Mouse (Mus musculus) urinary bladder, postnatal 36 days (tissue): ENCODE data around the gene Fam19a5.

Experiments used
- DNase-seq, 2 experiments: peaks; one replicate each; pipeline ENCODE4 v3.0.0; 2022; ENCODE audit warnings: low spot score in 2 of 2, mixed read lengths in 1 of 2

Gene Fam19a5

DNA sequence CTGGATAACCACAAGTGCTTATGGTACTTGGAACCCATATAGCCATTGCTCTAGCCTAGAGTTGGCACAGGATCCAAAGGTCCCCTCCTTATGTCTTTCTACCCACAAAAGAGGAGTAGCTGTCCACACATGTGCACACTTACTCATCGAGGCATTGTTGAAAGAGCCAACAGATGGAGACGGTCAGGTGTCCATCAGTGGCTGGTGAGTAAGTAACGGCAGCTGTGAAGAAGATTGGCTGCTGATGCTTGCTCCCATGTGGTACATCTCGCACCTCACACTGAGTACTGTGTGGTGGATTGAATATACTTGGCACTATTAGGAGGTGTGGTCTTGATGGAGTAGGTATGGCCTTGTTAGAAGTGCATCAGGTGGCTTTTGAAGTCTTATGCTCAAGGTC lies 192.2 kb downstream of the Fam19a5 start:
- no peak for DNase-seq

DNA sequence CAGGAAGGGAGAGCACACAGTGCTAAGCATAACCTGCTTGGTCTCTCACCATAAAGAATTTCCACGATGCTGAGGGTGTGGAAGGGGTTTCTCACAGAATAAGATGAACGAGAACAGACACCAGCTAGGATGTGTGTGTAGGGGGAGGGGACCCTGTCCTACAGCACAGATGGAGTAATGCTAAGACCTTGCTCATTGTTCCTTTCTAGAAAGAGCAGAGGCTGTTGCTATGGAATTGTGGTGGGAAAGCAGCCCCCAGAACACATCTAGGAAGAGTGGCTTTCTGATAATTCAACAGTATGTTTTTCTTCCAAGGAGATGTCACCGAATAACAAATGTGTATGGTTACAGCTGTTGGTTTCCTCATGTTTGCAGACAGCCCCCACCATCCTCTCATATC lies 211.4 kb downstream of the Fam19a5 start:
- no peak for DNase-seq

DNA sequence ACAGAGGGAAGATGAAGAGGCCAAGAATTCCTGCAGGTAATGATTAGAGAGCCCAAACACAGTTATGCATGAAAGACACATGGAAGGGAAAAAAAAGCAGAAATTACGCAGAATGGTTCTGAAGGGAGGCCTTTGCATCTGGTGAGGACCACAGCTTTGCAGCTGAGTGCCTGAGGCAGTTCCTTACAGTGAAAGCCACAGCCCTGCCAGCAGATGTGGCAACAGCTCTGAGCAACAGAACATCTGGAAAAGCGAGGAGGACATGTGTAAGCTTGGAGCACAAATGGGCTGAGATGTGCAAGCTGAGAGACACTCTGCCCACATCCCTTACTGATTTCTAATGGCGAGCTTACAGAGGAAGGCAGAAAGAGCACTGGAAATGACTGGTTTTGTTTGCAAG lies 221.8 kb downstream of the Fam19a5 start:
- no peak for DNase-seq

DNA sequence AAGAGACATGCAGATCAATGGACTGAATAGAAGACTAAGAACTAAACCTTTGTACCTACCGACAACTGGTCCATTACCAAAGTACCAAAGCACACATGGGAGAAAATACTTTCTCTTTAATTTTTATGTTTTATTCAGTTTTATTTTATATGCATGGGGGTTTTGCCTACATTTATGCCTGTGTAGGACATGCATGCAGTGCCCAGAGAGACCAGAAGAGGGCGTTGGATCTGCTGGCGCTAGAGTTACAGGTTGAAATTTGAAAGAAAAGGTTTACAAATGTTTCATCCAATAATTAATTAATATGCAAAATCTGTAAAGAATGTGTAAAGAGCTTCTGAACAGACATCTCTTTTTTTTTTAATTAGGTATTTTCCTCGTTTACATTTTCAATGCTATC lies 229.9 kb downstream of the Fam19a5 start:
- DNase-seq, result no peak

DNA sequence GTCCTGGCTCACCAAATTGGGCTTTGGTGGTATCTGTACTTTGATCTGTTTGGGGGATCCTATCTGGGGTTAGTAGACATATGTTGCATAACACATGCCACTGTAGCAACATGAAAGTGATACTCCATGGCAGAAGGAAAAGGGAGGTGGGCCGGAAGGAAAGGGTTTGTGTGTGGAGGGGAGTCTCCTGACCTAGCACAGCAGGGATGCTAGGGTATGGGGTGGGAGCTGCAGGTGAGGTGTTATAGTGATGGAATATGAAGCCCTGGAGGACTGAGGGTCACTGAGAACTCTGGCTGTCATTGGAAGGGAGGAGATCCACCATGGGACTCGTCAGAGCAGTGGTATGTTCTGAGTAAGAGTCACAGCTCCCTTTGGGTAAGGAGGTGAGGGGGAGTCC lies 239.2 kb downstream of the Fam19a5 start:
- no peak for DNase-seq

DNA sequence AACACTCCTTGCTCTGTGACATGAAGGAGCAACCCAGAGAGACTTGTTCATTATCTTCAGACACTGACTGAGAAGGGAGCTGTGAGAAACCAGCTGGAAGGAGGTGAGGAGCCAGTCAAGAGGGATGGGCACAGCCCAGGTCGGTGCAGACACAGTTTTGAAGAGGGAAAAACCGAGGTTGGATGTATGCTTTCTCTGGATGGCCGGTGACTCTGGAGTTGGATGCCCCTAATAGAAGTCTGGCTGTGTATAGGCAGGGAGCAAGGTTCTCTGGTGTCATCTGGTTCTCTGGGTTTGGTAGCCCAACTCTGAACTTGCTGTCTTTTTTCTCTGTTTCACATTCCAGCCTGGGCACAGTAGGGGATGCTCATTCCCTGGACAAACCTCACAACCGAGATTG lies 245.6 kb downstream of the Fam19a5 start:
- DNase-seq, result no peak

DNA sequence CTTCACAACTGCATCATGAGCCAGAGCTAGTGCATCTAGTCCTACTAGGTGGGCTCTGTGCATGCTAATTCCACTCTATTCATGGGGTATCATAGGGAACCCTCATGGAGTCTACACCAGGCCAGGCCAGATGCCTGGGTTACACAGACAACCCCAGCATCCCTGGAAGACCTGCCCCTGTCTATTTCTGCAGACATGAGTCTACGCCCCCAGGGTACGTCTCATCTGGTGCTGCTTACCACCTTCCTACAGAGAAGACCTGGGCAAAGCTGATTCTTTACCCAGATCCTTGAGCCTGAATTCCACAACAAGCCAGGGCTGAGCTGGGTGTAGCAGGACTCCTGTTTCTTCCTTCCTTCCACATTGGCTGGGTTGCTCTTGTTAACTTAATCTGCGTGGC lies 249.6 kb downstream of the Fam19a5 start:
- DNase-seq, result no peak

DNA sequence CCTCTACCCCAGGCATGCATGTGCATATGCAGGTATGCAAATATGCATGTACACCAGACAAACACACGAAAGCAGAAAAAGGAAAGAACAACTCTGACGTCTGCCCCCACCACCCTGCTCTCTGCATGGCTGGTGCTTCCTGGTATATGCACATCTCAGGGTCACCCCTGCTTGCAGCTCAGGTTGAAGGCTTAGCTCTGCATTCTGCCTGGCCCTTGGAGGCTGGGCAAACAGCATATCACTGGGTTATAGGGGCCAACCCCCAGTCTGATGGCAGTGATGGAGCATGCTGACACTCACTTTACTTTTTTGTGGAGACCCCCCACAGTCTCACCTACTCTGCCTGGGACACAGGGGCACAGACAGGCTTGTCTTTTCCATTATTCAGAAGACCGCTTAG lies 252.5 kb downstream of the Fam19a5 start:
- no peak for DNase-seq
